Mouse (Mus musculus) v-Abl transformed pro-B cells (cell line): ENCODE data around the gene Tarsl2.

Source experiments
- in situ Hi-C, 2 experiments: fragments of 400-800 bp; cut with MboI; formaldehyde crosslinking; loops; one replicate each; pipeline ENCODE4 v1.15.1; 2025; ENCODE audit not compliant: unreplicated experiment in 2 of 2

The Tarsl2 gene

DNA sequence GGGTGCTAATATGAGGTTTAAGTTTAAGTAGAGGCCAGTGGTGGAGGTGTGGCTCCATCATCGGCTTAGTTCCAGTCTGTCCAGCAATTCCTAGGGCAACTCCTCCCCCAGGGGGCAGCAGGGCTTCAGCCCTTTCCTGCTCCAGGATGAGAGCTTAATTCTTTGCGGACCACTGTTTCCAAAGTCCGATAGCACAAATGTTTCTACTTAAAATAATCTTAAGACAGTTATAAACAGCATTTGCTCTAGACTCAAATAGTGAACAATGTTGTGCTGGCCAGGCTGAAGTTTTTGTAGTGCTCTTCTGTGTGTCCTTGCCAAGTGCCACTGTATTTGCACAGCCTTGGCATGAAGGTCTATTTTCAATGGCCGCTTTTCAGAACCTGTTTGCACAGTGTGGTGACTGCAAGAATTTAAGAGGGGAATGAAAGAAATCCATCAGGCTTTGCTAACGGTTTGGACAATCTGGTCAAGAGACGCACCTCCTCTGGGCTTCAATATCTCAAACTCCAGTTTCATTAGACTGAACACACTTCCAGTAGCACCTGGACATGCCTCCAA lies 757 bp upstream of the Tarsl2 start:
- in situ Hi-C loops = loop anchor here in 1 of 2 experiments (10.0 to 25.0 kb wide), 3 partner anchors 51 to 1257 kb away; partner anchors contain the start of genes Mcee, Mphosph10 and Tm2d3

DNA sequence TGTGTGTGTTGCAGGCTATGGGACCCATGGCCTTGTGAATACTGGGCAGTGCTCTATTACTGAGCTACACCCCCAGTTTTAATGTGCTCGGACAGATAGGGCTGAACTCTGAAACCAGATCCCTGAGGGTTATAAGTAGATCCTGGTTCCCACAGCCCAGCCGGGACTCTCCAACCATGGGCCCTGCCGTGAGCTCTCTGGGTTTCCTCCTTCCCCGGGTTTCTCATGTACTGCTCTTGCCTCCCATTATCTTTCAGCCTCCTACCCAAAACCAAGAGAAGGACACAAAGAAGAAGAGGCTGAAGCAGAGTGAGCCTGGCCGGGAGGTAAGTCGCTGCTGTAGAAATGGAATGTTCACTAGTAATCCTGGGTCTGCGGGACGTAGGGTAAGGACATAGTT lies 1.3 kb downstream of the Tarsl2 start:
- in situ Hi-C loops = loop anchor here in 1 of 2 experiments (10.0 to 25.0 kb wide), 3 partner anchors 49 to 1259 kb away; partner anchors contain the start of genes Mcee, Mphosph10 and Tm2d3

DNA sequence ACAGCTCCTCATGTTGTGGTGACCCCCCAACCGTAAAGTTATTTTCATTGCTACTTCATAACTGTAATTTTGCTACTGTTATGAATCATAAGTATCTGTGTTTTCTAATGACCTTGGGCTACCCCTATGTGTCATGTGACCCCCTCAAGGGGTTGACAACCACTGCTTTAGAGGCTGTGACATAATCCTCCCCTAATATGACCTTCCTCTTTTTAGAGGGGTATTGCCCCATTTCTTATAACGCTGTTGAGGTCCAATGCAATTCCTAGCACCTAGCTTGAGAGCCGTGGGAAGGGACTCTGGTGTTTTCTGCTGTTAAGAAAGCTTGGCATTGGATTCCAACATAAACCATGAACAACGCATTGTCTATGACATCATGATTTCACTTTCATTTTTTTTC lies 6.0 kb downstream of the Tarsl2 start:
- in situ Hi-C loops = no loop called here

DNA sequence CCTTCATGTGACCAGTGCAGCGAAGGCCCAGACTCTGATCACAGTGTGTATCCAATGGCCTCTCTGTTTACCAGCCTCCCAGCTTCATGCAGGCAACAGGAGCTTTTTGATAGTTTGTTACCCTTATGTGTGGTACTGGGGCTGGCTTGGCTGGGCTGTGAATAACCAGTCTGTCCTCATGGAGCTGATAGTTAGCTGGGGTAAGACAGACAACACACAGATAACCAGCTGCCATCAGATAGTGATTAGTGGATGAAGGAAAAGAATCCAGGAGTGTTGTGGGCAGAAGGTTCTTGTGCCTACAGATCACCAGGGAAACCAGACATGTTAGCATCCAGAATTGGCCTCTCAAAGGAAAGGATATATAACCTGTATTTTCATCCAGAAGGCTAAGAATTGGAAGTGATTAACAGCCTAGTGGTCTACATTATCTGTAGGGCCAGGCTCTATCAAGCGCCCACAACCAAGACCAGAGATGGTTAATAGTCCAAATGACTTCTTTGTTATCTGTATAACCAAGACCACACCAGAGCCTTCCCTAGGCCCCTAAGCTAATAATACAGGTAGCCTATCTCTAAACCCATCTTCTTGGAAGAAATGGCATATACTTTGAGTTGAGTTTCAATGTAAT lies 12.9 kb downstream of the Tarsl2 start:
- in situ Hi-C loops = no loop called here

DNA sequence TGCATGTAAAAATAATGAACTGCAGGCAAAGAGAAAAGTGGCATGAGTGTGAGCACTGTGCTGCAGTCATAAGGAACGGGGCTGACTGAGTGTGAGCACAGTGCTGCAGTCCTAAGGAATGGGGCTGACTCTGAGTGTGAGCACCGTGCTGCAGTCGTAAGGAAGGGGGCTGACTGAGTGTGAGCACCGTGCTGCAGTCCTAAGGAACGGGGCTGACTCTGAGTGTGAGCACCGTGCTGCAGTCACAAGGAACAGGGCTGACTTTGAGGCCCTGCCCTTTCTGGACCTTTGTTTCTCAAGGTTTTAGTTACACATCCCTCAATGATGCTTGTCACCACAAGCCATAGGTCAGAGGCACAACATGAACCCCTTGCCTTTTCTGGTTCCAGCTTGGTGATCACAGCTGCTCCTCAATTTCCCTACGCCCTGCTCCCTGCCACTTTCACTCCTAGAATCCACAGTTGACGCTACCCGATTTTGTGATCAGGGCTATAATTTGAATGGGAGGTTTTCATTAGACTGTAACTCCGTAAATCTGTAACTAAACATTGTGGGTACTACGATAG lies 18.6 kb downstream of the Tarsl2 start:
- in situ Hi-C loops = no loop called here

DNA sequence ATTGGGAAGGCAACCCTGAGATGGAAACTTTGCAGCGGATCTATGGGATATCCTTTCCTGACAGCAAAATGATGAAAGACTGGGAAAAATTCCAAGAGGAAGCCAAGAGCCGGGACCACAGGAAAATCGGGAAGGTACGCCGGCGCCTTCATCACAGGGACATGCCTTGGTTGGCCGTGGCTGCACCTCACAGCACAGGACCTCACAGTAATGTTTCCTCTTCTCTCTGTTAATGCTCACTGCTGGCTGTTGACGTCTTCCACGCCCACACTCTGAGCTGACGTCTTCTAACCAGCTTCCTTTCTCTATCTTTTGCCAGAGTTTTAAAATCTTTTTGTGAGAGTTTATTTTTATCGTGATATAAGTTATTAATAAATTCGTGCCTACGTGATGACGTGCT lies 19.2 kb downstream of the Tarsl2 start:
- in situ Hi-C loops = no loop called here

DNA sequence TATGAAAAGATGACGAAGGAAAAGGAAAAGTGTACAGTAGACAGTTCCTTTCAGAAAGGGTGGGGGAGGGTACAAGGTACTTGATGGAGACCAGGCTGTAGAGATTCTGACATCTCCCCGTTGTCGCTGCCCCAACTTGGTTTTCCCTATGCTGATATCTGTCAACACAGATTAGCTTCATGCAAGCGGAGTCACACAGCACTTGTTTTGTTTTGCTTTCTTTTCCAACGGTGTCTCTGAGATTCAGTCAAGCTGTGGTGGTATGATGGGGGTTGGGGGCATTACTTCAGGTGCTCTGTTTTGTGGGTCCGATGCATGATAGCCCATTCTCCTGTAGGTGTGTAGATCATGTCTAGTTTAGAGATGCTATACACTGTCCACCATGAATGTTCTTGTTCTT lies 22.8 kb downstream of the Tarsl2 start:
- in situ Hi-C loops = no loop called here

DNA sequence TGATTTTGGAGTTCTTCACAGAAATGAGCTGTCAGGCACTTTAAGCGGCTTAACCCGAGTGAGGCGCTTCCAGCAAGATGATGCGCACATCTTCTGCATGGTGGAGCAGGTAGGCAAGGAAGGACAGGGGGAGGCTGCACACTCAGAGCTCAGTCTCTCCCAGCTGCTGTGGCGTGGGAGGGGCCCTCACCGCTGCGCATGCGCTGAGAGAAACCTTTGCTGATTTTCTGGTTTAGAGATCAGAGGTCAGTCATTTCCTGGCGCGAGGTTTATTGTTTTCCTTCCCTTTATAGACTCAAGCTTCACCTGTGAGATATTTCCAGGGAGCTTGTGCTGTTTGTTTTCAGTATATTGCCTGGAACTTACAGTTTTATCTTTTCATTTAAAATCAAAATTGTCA lies 33.4 kb downstream of the Tarsl2 start:
- in situ Hi-C loops = loop anchor here (25.0 kb wide), 4 partner anchors 709 to 1959 kb away; partner anchors contain the start of genes Lrrc28 (in 1 of the 2), Lrrk1 (in 1 of the 2), Lysmd4 (in 1 of the 2) and Mcee (in 1 of the 2)

DNA sequence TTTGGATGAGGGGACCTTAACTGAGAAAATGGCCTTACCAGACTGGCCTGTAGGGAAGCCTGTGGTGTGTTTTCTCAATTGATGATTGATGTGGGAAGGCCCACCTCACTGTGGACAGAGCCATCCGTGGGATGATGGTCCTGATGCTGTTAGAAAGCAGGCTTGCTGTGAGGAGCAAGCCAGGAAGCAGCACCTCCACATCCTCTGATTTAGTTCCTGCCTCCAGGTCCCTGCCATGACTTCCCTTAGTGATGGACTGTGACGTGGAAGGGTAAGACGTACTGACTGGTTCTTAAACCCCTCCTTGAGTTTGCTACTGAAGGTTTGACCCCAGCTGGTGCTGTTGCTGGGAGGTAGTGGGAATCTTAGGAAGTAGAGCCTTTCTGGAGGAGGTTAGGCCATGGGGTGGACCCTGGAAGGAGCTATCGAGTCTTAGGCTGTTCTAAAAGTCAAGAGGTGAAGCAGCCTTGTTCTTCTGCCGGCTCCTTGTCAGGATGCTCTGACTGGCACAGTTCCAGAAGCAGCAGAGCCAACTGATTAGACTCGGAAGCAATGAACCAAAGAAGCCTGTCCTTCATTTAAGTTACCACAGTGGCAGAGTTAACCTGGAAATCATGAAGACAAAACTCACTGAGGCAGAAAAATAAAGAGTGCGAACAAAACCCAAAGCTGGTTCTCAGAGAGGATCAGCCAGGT lies 34.4 kb downstream of the Tarsl2 start:
- in situ Hi-C loops = loop anchor here (25.0 kb wide), 4 partner anchors 708 to 1958 kb away; partner anchors contain the start of genes Lrrc28 (in 1 of the 2), Lrrk1 (in 1 of the 2), Lysmd4 (in 1 of the 2) and Mcee (in 1 of the 2)

DNA sequence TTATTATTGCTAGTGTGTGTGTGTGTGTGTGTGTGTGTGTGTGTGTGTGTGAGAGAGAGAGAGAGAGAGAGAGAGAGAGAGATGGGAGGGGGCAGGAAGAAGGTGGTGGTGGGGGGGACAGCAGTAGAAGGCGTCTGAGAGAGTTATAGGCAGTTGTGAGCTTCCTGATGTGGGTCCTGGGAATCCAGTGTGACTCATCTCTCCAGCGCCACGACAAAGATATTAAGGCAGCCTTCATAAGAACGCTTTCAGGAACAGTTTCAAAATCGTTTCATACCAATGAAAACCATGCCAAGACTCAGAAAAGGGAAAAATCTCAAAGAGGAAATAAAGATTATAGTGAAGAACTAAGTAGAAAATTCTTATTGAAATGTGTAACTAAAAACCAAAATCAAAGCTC lies 36.5 kb downstream of the Tarsl2 start:
- in situ Hi-C loops = loop anchor here (25.0 kb wide), 4 partner anchors 706 to 1956 kb away; partner anchors contain the start of genes Lrrc28 (in 1 of the 2), Lrrk1 (in 1 of the 2), Lysmd4 (in 1 of the 2) and Mcee (in 1 of the 2)

DNA sequence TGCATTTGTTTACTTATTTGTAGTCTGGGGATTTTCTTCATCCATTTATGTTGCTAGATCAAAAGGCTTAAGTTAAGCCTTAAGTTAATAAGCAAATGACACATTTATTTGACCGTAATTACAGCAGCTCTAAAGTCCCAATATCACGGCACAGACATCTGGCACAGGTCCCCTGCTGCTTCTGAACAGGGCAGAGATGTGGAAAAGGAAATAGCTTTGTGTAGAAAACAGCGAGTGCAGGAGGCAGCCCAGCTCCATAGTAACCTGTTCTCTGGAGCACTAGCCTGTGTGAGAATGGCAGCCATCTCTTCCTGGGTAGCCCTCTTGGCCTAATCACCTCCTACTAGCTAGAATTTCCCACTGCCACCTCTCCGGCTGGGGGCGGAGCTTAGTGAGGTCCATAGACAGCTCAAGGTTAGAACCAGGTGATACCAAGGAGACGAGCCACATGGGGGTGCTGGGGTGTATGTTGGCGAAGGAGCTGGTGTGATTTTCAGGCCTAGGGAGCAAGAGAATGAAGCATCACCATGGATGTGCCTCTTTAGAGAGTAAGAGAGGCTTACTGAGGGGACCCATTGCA lies 39.6 kb downstream of the Tarsl2 start:
- in situ Hi-C loops = loop anchor here (25.0 kb wide), 4 partner anchors 703 to 1953 kb away; partner anchors contain the start of genes Lrrc28 (in 1 of the 2), Lrrk1 (in 1 of the 2), Lysmd4 (in 1 of the 2) and Mcee (in 1 of the 2)

DNA sequence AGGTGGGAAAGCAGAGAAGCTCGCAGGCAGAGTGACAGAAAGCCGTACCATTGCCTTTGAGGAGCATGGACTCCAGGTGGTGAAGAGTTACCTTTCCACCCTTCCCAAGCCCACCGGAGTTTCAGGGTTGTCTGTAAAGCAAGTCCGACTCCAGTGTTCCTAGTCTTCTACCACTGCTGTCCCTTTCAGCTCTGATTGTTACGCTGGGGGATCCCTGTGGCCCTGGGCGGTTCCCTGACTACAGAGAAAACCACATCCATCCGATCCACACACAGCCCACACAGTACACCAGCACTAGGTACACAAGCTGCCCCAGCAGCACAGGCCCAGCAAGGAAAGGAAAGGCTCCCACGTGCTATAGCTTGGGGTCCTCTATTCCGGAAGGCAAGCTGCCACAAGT lies 42.0 kb downstream of the Tarsl2 start:
- in situ Hi-C loops = loop anchor here (25.0 kb wide), 4 partner anchors 701 to 1951 kb away; partner anchors contain the start of genes Lrrc28 (in 1 of the 2), Lrrk1 (in 1 of the 2), Lysmd4 (in 1 of the 2) and Mcee (in 1 of the 2)

DNA sequence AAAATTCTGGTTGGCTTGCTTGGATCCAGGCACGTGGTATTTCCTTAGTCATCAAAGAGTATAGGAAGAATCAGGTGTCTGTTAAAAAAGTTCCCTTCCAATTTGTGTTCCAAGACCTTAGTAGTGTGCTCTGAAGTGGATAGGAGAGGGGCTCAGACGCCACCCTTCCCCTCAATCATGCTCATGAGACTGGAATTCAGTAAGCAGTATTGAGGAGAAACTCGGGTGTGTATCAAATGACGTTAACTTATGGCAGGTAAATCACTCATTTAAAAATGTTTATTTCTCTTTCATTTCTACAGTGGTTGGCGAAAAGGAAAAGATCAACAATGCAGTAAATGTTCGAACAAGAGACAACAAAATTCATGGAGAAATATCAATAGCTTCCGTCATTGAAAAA lies 46.2 kb downstream of the Tarsl2 start, which contains the start of gene Tm2d3:
TSS of gene Tm2d3 (plus strand) at position 301 of the 400 bp plus-strand sequence.
- in situ Hi-C loops = loop anchor here (10.0 to 25.0 kb wide), 5 partner anchors 46 to 1946 kb away; partner anchors contain the start of genes Lrrc28 (in 1 of the 2), Lrrk1 (in 1 of the 2), Lysmd4 (in 1 of the 2) and Mcee (in 1 of the 2)

DNA sequence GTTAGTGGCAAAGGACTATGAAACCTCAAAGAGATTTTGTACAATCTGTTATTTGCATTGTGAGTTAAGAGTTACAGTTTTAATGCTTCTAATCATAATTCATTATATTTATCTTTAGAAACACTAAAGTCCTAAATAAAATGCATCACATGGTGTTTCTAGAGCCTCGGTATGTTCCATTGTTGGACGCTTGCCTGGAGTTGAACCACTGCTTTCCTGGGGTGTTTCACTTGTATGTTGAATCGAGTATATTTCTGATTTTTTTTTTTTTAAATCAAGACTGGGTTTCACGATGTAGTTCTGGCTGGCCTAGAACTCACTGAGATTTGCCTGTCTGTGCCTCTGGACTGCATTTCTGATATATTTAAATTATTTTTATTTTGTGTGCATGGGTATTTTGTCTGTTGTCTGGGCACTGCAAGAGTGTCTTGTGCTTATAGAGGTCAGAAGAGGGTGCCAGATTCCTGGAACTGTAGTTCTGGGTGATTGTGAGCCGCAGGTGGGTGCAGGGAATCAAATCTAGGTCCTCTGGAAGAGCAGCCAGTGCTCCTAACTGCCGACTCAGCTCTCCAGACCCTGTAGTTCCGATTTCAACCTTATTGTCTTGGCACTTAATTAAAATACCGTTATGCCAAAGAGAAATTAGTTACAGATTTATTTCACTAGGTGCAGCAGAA lies 47.4 kb downstream of the Tarsl2 start:
- in situ Hi-C loops = loop anchor here (10.0 to 25.0 kb wide), 5 partner anchors 47 to 1945 kb away; partner anchors contain the start of genes Lrrc28 (in 1 of the 2), Lrrk1 (in 1 of the 2), Lysmd4 (in 1 of the 2) and Mcee (in 1 of the 2)

DNA sequence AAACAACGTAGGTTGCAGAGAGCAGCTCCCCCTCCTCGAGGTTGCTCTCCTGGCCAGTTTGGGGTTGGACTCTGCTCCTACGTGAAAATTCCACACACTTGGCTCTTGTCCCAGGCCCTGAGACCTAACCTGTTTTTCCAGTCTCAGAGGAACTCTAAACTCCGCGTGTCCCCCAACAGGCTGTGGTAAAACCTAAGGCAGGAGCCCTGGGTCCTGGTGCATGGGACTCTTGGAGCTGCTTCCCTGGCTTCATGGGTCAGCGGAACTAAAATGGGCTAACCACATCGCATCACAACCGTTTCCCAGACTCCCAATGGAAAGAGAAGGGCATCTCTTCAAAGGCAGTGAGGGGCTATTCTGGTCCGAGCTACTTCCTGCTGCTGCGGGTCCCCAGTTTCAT lies 48.2 kb downstream of the Tarsl2 start:
- in situ Hi-C loops = loop anchor here (10.0 to 25.0 kb wide), 5 partner anchors 48 to 1944 kb away; partner anchors contain the start of genes Lrrc28 (in 1 of the 2), Lrrk1 (in 1 of the 2), Lysmd4 (in 1 of the 2) and Mcee (in 1 of the 2)

DNA sequence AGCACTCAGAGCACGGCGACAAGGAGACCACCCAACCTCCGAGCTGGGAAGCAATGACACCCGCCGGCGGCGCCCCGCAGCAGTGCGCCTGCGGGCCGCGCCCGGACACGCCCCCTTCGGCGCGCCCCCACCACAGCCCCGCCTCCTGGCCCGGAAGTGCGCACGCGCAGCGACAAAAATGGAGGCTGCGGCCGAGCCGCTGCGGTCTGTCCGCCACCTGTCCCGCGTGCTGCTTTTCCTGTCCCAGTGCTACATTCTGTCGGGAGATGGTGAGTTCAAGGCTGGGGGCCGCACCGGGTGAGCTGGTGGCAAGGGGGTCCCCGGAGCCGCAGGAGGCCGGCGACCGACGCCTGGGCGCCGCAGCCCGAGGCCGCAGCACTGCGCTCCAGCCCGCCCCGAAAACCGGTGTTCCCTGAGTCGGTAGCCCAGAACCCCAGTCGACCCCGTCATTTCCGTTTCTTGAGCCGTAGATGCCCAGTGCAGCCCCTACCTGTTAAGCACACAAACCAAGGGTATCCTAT lies 48.7 kb downstream of the Tarsl2 start:
- in situ Hi-C loops = loop anchor here (10.0 to 25.0 kb wide), 5 partner anchors 49 to 1944 kb away; partner anchors contain the start of genes Lrrc28 (in 1 of the 2), Lrrk1 (in 1 of the 2), Lysmd4 (in 1 of the 2) and Mcee (in 1 of the 2)

DNA sequence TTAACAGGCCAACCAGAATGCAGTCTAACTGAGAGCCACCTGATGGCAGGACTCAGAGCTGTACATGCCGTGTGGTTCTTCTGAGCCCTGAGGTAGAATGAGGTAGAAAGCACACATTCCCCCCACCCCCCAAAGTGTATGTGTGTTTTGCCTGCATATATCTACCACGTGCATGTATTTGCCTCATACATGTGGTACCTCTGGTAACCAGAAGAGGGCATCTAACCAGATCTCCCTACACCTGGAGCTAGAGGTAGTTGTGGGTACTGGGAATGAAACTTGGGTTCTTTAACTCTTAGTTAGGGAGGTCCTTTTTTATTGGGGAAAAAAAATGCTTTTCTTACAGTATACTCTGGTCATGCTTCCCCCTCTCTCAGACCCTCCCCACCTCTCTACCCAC lies 51.8 kb downstream of the Tarsl2 start:
- in situ Hi-C loops = loop anchor here (10.0 to 25.0 kb wide), 5 partner anchors 52 to 1941 kb away; partner anchors contain the start of genes Lrrc28 (in 1 of the 2), Lrrk1 (in 1 of the 2), Lysmd4 (in 1 of the 2) and Mcee (in 1 of the 2)

DNA sequence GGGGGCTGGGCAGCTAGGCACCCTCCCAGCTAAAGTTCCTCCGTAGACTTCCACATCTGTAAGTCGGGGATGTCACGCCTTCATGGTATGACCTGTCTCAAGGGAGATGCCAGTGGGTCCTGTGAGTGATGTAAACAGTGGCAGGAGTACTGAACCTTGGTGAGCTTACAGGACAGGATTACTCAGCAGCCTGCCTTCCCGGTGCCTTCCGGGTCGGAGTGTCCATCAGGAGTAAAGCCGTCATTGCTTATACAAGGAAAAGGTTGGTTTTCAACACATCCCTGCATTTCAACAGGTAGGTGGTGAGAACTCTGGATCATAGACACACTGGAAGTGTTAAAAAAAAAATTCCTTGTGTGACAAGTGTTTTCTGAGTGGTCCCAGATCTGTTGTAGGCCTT lies 57.4 kb downstream of the Tarsl2 start:
- in situ Hi-C loops = loop anchor here (5.0 to 25.0 kb wide), 5 partner anchors 350 to 1933 kb away; partner anchors contain the start of gene Lrrk1 (in 1 of the 2)
